Mouse (Mus musculus): ENCODE measurements around the gene Mup3. TPM values are rescaled to one million over a fixed set of nuclear protein-coding genes. Genes with fewer than 3 reads are reported as not detected.

The Mup3 gene
- not detected for total RNA-seq (2023)

GRCm38 (mm10) chr4:62087241-62087640 is at the start of gene Mup3:
Gene Mup3, minus strand, starts transcription at chr4:62087342.

GRCm38 (mm10) chr4:62054058-62054457 is 33.1 kb downstream of the Mup3 start, which contains the start of gene Mup20:
Gene Mup20, minus strand, starts transcription at chr4:62054158.

Other genes with a start within 250 kb of the Mup3 start
- gene Mup20, start 33.2 kb downstream of the Mup3 start, total RNA-seq (2023), result not detected
- gene Mup21, start 63.5 kb upstream of the Mup3 start, total RNA-seq (2023), result not detected
- not detected for gene Zfp37, start 143.7 kb upstream of the Mup3 start, total RNA-seq (2023)
- 1 to 10 TPM; 3.7 to 5.7 TPM for gene Slc31a2, start 175.2 kb upstream of the Mup3 start, total RNA-seq (2023)